Mouse (Mus musculus) kidney, adult 11 months (tissue): ENCODE results near the gene Wars.
A peak's percentile ranks its signal among the peaks of the same experiment; 100 is the strongest.

Experiments
- DNase-seq: peaks from one replicate; pipeline ENCODE4 v3.0.0; 2022

The Wars gene

GRCm38 (mm10) chr12:108906398-108906797 is 12.4 kb upstream of the Wars start:
- peak; percentile 43 for DNase-seq

GRCm38 (mm10) chr12:108905620-108906302 is 11.8 kb upstream of the Wars start:
- no peak for DNase-seq

DNA sequence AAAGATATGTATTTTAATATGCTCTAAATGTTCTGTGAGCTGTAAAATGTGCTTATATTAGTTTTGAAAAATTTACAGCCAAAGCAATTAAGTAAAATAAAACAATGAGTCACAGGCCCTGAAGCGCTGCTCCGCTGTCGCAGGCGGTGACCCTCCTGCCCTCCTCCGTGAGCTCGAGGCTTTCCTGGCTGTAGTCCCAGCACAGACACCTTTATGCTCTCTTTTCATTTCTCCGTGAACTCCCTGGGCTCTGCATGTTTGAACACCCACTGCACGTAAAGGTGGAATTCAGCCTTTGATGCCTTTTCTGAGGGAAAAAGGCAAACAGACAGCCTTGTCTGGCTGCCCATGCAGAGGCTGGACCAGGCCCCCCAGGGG is 10.3 kb upstream of the Wars start:
- DNase-seq, result no peak

DNA sequence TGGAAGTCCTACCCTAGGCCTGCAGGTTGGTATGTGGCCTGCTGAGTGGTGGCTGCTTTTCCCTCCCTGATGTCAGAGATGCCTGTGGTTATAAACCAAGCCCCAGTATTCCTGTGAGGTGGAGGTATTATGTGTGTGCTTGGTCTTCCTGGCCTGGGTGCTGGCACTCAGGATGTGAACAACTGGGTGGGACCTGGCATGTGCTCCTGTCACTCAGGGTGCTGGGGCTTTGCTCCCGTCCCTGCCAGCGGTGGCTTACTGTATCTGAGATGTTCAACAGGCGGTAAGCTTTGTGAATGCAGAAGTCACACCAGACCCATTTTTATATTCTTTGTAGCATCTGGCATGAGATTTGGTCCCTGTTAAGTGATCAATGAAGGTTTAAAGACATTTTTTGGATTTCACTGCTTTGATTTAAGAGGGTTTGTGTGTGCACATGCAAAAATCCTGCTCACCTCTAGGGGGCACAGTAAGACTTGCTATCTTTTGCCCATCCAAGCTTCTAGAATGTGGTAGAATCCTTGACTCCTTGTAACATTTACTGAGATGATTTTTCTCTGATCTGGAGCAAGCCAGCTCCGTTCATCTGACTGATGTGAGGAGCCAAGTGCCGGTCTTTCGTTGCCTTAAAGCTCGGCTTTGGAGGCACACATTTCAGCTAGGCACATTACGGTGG is 9.8 kb upstream of the Wars start:
- DNase-seq, result peak; percentile 43

GRCm38 (mm10) chr12:108902940-108903339 is 9.0 kb upstream of the Wars start:
- DNase-seq, result no peak

DNA sequence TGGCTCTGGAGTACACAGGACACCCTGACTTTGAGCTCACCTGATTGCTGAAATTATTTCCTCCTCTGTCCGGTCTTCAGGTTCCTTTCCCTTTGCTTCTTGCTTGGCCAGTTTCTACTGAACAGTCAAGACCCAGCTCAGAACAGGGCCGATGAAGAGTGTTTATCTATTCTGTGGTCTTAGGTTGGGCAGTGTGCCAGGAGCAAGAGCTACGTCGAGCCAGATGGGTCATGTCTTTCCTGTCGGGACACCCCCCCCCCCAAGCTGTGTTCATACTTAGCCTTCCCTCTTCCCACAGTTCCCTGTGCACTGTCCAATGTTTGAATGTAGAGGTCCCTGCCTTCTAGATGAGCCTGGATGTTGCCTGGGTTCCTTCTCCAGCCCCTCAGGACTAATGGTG is 7.4 kb upstream of the Wars start:
- DNase-seq, result no peak

GRCm38 (mm10) chr12:108896006-108896405 is 2.0 kb upstream of the Wars start:
- no peak for DNase-seq

DNA sequence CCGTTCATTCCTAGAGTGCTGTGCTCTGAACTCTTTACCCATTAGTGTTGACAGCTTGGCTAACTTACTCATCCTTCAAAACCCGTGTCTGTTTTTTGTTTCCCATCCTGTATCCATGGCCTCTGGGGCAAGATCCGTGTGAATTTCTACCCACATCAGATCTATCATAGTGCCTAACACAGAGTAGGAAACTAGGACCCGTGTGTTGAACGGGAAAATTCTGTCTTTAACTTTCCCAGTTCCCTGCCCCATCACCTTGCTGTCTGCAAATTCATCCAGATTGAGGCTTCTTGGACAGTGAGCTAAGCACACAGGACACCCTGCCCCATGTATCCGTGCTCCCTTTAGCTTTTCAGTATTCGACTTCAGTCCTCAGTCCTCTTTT is 450 bp upstream of the Wars start:
- no peak for DNase-seq

- peak; percentile 24 for DNase-seq
Measured at GRCm38 (mm10) chr12:108892989-108893714, 822 bp downstream of the Wars start, which contains the start of gene Wdr25. Gene Wdr25 (plus strand): TSS chr12:108893631.

- no peak for DNase-seq
Measured at GRCm38 (mm10) chr12:108888632-108889031, 5.3 kb downstream of the Wars start.

DNA sequence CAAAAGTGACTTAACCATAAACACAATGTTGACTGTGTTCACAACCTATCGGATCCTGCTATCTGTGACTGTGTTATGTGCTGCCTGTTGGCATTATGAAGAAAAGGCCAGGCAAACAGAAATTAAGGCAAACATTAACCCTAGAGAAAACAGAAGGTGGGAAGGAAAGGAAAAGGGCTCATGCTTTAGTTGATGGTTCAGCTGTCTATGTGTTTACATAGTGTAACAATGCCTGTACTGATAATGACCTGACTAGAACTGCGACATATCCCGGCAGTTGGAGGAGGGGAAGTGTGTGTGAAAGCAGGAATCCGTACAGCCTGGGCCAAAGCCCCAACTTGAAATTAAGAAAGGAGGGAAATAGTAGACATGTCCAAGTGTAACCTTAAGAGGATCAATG is 6.9 kb downstream of the Wars start:
- no peak for DNase-seq

DNA sequence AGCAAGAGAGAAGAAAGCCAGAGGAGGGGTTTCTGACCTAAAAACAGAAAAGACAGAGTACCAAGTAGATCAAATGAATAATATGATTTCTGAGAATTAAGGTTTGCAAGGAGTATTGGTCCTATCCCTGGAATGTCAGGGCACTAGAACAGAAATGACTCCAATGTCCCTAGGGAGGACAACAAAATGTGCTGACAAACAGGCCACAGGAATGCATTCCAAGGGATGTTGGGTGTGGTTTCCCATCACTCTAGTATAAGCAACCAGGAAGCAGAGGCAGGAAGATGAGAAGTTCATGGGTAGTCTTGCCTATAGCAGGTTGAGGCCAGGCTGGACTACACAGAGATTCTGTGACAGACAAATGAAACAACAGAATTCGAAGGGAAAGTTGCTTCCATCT is 8.1 kb downstream of the Wars start:
- peak; percentile 17 for DNase-seq

DNA sequence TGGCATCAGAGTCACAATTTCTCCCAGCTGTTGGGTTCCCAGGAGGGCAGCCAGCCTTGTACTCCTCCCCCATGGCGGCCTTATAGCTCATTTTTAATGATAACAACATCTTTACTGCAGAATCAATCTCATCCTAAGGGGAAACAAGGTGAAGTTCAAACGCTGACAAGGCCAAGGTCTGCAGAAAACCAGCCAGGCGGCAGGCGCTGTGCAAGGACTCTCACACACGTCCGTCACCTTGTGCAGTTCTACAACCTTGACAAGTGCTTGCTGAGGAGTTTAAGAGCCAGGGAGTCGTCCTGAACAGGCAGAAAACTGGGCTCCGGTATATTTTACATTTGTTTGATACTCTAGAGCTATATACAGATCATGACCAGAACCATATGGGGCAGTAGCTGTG is 11.2 kb downstream of the Wars start:
- no peak for DNase-seq

DNA sequence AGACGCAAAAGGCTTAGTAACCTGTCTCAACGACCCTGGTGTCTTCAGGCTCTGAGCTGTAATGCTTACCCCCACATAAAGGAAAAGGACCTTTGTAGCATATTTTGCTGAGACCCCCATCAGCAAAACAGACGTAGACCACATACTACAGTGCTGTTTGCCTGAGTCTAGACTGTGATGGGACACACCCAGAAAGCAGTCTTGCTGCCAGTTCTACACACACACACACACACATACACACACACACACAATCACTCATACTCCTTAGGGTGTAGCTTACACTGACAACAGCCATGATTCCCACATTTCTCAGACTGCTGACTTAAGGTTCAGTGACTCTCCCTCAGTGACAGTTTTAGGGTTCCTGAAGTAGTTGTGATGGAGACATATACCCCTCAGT is 12.8 kb downstream of the Wars start:
- DNase-seq, result no peak

DNA sequence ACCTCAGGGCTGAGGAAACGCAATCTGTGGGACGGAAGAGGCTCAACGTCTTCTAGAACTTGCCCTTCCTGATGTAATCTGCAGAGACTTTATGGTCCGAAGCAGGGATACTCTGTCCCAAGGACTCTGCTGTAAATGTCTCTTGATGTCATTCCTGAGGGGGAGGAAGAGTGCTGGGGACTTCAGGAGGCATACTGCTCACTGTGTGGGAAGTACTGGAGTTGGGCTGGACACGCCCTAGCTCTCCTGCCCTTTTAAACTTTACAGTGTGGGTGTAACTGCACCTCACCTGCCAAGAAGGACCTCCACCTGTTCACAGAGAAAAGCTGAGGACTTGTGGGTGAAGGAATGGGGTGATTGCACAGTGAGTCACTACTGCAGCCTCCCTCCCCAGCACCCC is 13.4 kb downstream of the Wars start:
- no peak for DNase-seq

DNA sequence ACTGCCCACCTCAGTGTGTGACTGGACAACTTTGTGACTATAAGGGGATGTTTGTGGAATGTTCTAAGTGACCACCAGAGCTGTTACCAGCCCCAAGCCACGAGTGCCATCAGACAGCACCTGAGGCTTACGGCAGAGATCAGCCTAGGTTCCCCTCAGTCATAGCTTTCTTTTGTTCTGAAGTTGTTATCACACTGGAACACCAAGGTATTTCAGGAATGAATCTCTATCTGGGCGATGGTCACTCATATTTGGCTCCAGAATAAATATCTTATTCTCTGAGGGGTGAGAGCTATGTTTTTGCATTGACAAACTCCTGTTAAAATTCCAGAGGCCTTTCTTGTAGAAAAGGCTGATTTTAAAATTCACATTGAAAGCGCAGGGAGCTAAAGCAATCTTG is 14.8 kb downstream of the Wars start:
- DNase-seq, result no peak

DNA sequence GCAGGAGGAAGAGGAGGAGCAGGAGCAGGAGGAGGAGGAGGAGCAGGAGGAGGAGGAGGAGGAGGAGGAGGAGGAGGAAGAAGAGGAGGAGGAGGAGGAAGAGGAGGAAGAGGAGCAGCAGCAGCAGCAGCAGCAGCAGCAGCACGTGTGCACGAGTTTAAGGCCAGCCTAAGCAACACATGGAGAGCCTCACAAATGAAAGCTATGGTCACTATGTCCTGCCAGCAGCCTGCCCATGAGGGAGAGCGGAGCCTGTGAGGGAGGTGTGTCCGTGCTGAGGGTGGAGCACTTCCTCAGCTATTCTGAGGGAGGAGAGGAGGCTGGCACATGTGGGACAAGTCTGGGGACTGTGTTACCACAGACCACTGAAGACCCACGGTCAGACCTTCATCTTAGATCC is 20.9 kb downstream of the Wars start:
- DNase-seq, result peak; percentile 11

- no peak for DNase-seq
Measured at GRCm38 (mm10) chr12:108869575-108869974, 24.4 kb downstream of the Wars start.

DNA sequence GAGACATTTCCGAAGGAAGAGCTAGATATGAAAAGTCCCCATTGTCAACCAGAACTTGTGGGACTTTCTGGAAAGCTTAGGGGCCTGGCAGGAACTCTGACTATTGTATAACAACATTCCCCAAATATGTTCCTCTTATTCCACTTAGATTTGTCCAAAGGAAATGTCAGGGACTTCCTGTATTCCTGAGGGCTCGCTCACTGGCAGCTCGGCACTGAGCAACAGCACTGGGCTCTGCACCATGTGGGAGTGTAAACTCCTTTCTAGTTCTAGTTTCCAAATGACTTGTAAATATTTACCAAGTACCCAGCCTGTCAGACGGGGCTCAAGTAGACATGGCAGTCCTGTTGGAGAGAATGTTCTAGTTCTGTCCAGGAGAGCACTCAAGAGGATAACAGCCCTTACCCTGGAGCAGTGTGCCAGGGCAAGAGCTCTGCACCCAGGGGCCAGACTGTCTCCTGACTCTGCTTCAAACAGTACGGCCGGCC is 28.9 kb downstream of the Wars start:
- DNase-seq, result no peak

- no peak for DNase-seq
Measured at GRCm38 (mm10) chr12:108858486-108858885, 35.5 kb downstream of the Wars start.

GRCm38 (mm10) chr12:108857589-108858184 is 36.3 kb downstream of the Wars start:
- DNase-seq, result peak; percentile 32

DNA sequence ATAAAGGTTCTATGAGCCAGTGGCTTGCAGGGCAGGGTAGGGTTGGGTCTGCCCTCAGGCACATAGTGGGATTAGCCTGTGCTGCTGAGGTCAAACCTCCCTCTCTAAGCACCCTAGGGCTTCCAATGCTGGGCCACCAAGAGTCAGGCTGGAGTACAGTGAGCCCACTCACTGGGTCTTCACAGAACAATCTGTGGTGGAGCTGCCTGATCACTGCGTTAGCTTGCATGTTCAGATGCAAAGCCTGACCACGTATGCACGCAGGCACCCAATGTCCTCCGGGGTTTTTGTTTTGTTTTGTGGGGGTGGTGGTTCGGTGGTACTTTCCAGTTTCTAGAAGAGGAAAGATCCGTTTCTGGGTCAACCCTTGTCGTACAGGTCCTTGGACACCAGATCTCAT is 36.9 kb downstream of the Wars start:
- no peak for DNase-seq

- no peak for DNase-seq
Measured at GRCm38 (mm10) chr12:108856186-108856585, 37.8 kb downstream of the Wars start.

GRCm38 (mm10) chr12:108855081-108855480 is 38.9 kb downstream of the Wars start:
- DNase-seq, result no peak
